Mouse (Mus musculus) thymus, adult 2 months (tissue): ENCODE measurements around the gene Wipf2. TPM values are rescaled to one million over a fixed set of nuclear protein-coding genes. Genes with fewer than 3 reads are reported as not detected.

ENCODE experiments used
- DNase-seq: peaks from one replicate; pipeline ENCODE4 v3.0.0; 2021
- H3K27ac ChIP-seq: fragments of 200-500 bp; 2 replicates; pipeline ENCODE4 v1.5.1; 2012; ENCODE audit warnings: low read length, control low read depth; ENCODE audit not compliant: control insufficient read depth, insufficient read depth
- H3K27me3 ChIP-seq: fragments of 200-500 bp; 2 replicates; pipeline ENCODE4 v1.6.1; 2012; ENCODE audit warnings: mild to moderate bottlenecking, low read length, moderate library complexity, mixed read lengths; ENCODE audit not compliant: control insufficient read depth, insufficient read depth
- H3K36me3 ChIP-seq: fragments of 200-500 bp; 2 replicates; pipeline ENCODE4 v1.6.1; 2012; ENCODE audit warnings: mild to moderate bottlenecking, low read length, moderate library complexity; ENCODE audit not compliant: control insufficient read depth, insufficient read depth
- H3K4me1 ChIP-seq: fragments of 200-500 bp; replicated peaks from 2 replicates; pipeline ENCODE4 v1.6.1; 2012; ENCODE audit warnings: low read length; ENCODE audit not compliant: control insufficient read depth, insufficient read depth
- H3K4me3 ChIP-seq: fragments of 200-500 bp; 2 replicates; pipeline ENCODE4 v1.5.1; 2012; ENCODE audit warnings: mild to moderate bottlenecking, low read length, control low read depth, moderate library complexity; ENCODE audit not compliant: control insufficient read depth, insufficient read depth
- CTCF ChIP-seq: fragments of 200-500 bp; IDR thresholded peaks from 2 replicates; pipeline ENCODE4 v1.5.1; 2012; ENCODE audit warnings: mild to moderate bottlenecking, control low read depth, low read length, moderate library complexity, borderline replicate concordance; ENCODE audit not compliant: control insufficient read depth, poor library complexity, insufficient read depth; ENCODE audit errors: extremely low read depth
- POLR2A ChIP-seq: fragments of 200-500 bp; IDR thresholded peaks from 2 replicates; pipeline ENCODE4 v1.6.1; 2012; ENCODE audit warnings: mild to moderate bottlenecking, low read length, control low read depth, moderate library complexity; ENCODE audit not compliant: control insufficient read depth, poor library complexity, insufficient read depth; ENCODE audit errors: extremely low read depth
- WGBS: fragments of 180-500 bp; shearing (Covaris S2); methylation state at CpG from one replicate; pipeline ENCODE4 v1.1.7; 2018; 5-methylcytosine and 5-hydroxymethylcytosine counted together
- polyA plus RNA-seq: library from polyadenylated mRNA; depleted of rRNA; stranded (reverse); fragments of >200 nt; gene quantifications from 2 replicates; pipeline ENCODE4 v1.2.3, GENCODE M21; 2012

The Wipf2 gene
- polyA plus RNA-seq, 1 experiment, result 23.9 TPM

GRCm38 (mm10) chr11:98924633-98925175 lies 61.3 kb downstream of the Wipf2 start:
- no peak for DNase-seq
- no peak overlapping the region for H3K4me3 ChIP-seq
- H3K27me3 ChIP-seq, result no peaks in the 10 kb centered on the region
- WGBS, result 55% methylated on average over 5 of the region's 5 CpGs
- no peak overlapping the region for H3K27ac ChIP-seq
- H3K36me3 ChIP-seq, result peaks cover 8% of the 10 kb centered on the region; the same call in 1 of the 2 replicates
- peaks cover 34% of the 10 kb centered on the region for H3K4me1 ChIP-seq
- TF ChIP-seq CTCF, result peak; percentile 14; the same call in 1 of the 2 replicates
- no peak for TF ChIP-seq POLR2A

GRCm38 (mm10) chr11:98925265-98925721 lies 61.9 kb downstream of the Wipf2 start:
- TF ChIP-seq POLR2A (no peak), CTCF (no peak)
- Histone ChIP-seq H3K36me3 (peaks cover 8% of the 10 kb centered on the region; the same call in 1 of the 2 replicates), H3K27me3 (no peaks in the 10 kb centered on the region), H3K4me3 (no peak overlapping the region), H3K27ac (no peak overlapping the region), H3K4me1 (peaks cover 34% of the 10 kb centered on the region)
- DNase-seq, result no peak
- WGBS, result 30% methylated on average over 10 of the region's 10 CpGs

- DNase-seq, result no peak
- Histone ChIP-seq H3K4me1 (peaks cover 36% of the 10 kb centered on the region), H3K27me3 (no peaks in the 10 kb centered on the region), H3K27ac (no peak overlapping the region), H3K4me3 (no peak overlapping the region), H3K36me3 (peaks cover 3% of the 10 kb centered on the region; the same call in 1 of the 2 replicates)
- no peak for TF ChIP-seq CTCF
- TF ChIP-seq POLR2A, result no peak
- 34% methylated on average over 12 of the region's 12 CpGs for WGBS
Observed at GRCm38 (mm10) chr11:98925868-98926311, 62.5 kb downstream of the Wipf2 start.

- Histone ChIP-seq H3K4me3 (no peak overlapping the region), H3K36me3 (no peaks in the 10 kb centered on the region), H3K27me3 (no peaks in the 10 kb centered on the region), H3K27ac (no peak overlapping the region), H3K4me1 (peaks cover 42% of the 10 kb centered on the region)
- peak; percentile 15; the same call in 1 of the 2 replicates for TF ChIP-seq POLR2A
- TF ChIP-seq CTCF, result no peak
- DNase-seq, result no peak
- 96% methylated on average over 7 of the region's 7 CpGs for WGBS
Observed at GRCm38 (mm10) chr11:98926553-98926952, 63.1 kb downstream of the Wipf2 start.

- Histone ChIP-seq H3K36me3 (no peaks in the 10 kb centered on the region), H3K4me3 (peak within 1 kb of the TSS; percentile 49), H3K27me3 (no peaks in the 10 kb centered on the region), H3K27ac (no peak within 1 kb of the TSS), H3K4me1 (peaks cover 49% of the 10 kb centered on the region)
- 15% methylated on average over 21 of the region's 21 CpGs for WGBS
- no peak for TF ChIP-seq CTCF
- no peak for TF ChIP-seq POLR2A
- no peak for DNase-seq
Observed at GRCm38 (mm10) chr11:98927438-98928076, 64.1 kb downstream of the Wipf2 start, which contains the start of gene Rara. Rara (plus strand) TSS chr11:98927818.

GRCm38 (mm10) chr11:98928186-98928893 lies 64.9 kb downstream of the Wipf2 start:
- WGBS, result 49% methylated on average over 12 of the region's 12 CpGs
- no peaks in the 10 kb centered on the region for H3K36me3 ChIP-seq
- H3K4me1 ChIP-seq, result peaks cover 57% of the 10 kb centered on the region
- H3K4me3 ChIP-seq, result peak overlapping the region; percentile 49
- DNase-seq, result no peak
- H3K27ac ChIP-seq, result no peak overlapping the region
- no peaks in the 10 kb centered on the region for H3K27me3 ChIP-seq
- TF ChIP-seq CTCF (no peak), POLR2A (no peak)
